Mouse (Mus musculus) Patski (cell line): ENCODE measurements around the gene Jade1. TPM values are rescaled to one million over a fixed set of nuclear protein-coding genes. Genes with fewer than 3 reads are reported as not detected.

Experiments used
- ATAC-seq: fragments of 100-300 bp; one replicate; pipeline ENCODE4 v1.8.0; 2021
- CTCF ChIA-PET: fragments of 350-600 bp; sonication (Branson Sonifier 250); formaldehyde crosslinking; loops from one replicate; lab custom pipeline; 2022; ENCODE audit warnings: inconsistent platforms; lab: Charles Lee
- POLR2A ChIA-PET: fragments of 350-600 bp; sonication (Branson Sonifier 250); formaldehyde crosslinking; loops from one replicate; lab custom pipeline; 2022; ENCODE audit warnings: antibody characterized with exemption, inconsistent platforms; lab: Charles Lee
- DNase-seq: peaks from one replicate; pipeline ENCODE4 v3.0.0-alpha.2; 2011; ENCODE audit warnings: low read depth, low spot score
- H3K27me3 ChIP-seq: fragments of 371-371 bp; one replicate; pipeline ENCODE4 v1.5.1; 2021
- CTCF ChIP-seq: fragments of 100-300 bp; IDR thresholded peaks from one replicate; pipeline ENCODE4 v1.5.1; 2021
- in situ Hi-C: fragments of 300-500 bp; cut with MboI; formaldehyde crosslinking; loops from 3 replicates; pipeline ENCODE4 v1.11.1; 2018; ENCODE audit warnings: low pct_unique_long_range_greater_than_20kb, mixed read lengths
- polyA plus RNA-seq: library from polyadenylated mRNA; unstranded; gene quantifications from one replicate; pipeline ENCODE4 v1.2.3, GENCODE M21; 2021

Gene Jade1
- 48.1 TPM for polyA plus RNA-seq

DNA sequence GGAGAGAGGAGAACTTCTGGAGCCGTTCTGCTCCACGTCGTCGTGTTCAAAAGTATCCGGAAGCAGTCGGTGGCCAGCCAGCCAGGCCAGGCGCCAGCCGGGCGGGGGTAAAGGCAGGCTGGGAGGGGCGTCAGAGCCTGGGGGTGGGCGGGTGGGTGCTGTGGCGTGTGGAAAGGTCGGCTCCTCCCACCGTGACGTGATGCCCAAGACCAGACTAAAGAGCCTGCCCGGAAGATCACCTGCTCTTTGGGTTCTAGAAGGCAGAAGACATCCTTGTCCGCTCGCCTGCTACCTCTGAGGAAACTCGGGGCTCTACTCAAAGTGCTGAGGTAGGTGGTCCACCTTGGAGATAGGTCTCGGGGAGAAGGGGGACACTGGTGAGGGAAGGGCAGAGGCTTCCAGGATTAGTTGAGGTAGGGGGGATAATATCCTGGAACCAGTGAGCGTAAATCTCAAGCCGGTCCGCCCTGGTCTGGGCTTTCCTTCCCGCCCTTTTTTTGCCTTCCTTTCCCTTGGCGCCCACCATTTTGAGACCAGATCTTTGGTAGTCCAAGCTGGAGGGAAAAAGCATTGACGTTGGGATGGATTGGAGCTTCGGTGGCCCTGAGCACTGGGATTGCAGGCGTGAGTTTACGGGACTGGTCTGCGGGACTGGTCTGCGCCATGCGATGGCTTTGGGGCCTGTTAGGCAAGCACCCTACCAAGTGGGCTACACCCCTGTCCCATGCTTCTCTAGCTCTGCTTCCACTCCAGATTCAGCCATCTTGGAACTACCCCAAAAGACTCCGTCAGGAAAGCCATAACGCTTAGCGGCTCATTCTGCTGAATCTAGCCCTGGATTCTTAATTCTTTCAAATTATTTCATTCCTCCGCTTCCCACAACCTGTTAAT is at the start of gene Jade1:
TSS of gene Jade1 (plus strand) at position 241 of the 891 bp plus-strand sequence.
- TF ChIP-seq CTCF = no peak
- ChIA-PET POLR2A (no interaction called here), CTCF (no interaction called here)
- ATAC-seq = no peak
- no peak for DNase-seq
- H3K27me3 ChIP-seq = no peaks in the 10 kb centered on the region
- in situ Hi-C loops = no loop called here

DNA sequence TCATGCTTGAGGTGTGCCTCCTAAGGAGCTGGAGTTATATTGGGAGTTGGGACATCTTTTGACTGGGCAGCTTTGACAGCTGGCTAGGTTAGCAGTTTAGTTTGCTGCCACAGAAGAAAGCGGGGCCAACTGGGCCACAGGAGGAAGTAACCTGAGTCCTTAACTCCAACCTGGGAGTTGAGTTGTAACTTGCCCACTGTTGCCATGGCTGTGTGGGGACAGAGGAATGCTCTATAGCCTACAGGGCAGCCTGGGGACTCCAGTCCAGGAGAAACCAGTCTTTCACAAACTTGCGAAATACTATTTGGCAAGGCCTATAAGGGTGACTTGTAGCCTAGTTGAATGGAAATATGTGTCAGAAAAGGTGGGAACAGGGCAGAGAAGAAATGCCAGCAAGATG is 46.1 kb upstream of the Jade1 start:
- DNase-seq = no peak
- peak; percentile 93 for ATAC-seq

GRCm38 (mm10) chr3:41510191-41510590 is 45.3 kb upstream of the Jade1 start:
- in situ Hi-C loops = no loop called here
- POLR2A ChIA-PET = interaction anchor here (0.7 to 0.9 kb wide), 2 partner anchors 137 to 303 kb away, joined by 3 read pairs; no protein-coding TSS in a partner anchor

More for the DNA sequence above, 46.1 kb upstream of the Jade1 start:
- POLR2A ChIA-PET = interaction anchor here (0.6 to 1.0 kb wide), 5 partner anchors 12 to 302 kb away, joined by 3 to 7 read pairs (median 4); no protein-coding TSS in a partner anchor
- CTCF ChIA-PET = interaction anchor here (1.1 to 3.8 kb wide), 4 partner anchors 10 to 436 kb away, joined by 3 to 24 read pairs (median 3); no protein-coding TSS in a partner anchor
- no peaks in the 10 kb centered on the region for H3K27me3 ChIP-seq
- TF ChIP-seq CTCF = no peak
- in situ Hi-C loops = no loop called here

GRCm38 (mm10) chr3:41510750-41511149 is 44.8 kb upstream of the Jade1 start:
- CTCF ChIA-PET = interaction anchor here (1.0 to 3.8 kb wide), 3 partner anchors 12 to 120 kb away, joined by 3 to 24 read pairs (median 4); no protein-coding TSS in a partner anchor
- no peaks in the 10 kb centered on the region for H3K27me3 ChIP-seq
- TF ChIP-seq CTCF = no peak
- POLR2A ChIA-PET = interaction anchor here (1.1 kb wide), 1 partner anchor 35 kb away, joined by 3 read pairs; no protein-coding TSS in a partner anchor
- DNase-seq (no peak), ATAC-seq (no peak)
- in situ Hi-C loops = no loop called here

More at GRCm38 (mm10) chr3:41510191-41510590, 45.3 kb upstream of the Jade1 start:
- TF ChIP-seq CTCF = no peak
- CTCF ChIA-PET = interaction anchor here (1.1 to 3.8 kb wide), 2 partner anchors 13 to 14 kb away, joined by 4 to 24 read pairs; no protein-coding TSS in a partner anchor
- no peaks in the 10 kb centered on the region for H3K27me3 ChIP-seq
- ATAC-seq (no peak), DNase-seq (no peak)

- no peaks in the 10 kb centered on the region for H3K27me3 ChIP-seq
- DNase-seq (no peak), ATAC-seq (no peak)
- in situ Hi-C loops = no loop called here
- ChIA-PET CTCF (interaction anchor here (0.9 to 1.6 kb wide), 6 partner anchors 10 to 331 kb away, joined by 3 to 4 read pairs (median 3); no protein-coding TSS in a partner anchor), POLR2A (no interaction called here)
- TF ChIP-seq CTCF = no peak
Observed at GRCm38 (mm10) chr3:41514003-41514402, 41.5 kb upstream of the Jade1 start.

- ChIA-PET CTCF (interaction anchor here (0.9 to 1.6 kb wide), 7 partner anchors 10 to 332 kb away, joined by 3 to 4 read pairs (median 3); no protein-coding TSS in a partner anchor), POLR2A (interaction anchor here (0.6 kb wide), 2 partner anchors 141 to 164 kb away, joined by 3 to 4 read pairs; no protein-coding TSS in a partner anchor)
- H3K27me3 ChIP-seq = no peaks in the 10 kb centered on the region
- peak; percentile 94 for ATAC-seq
- no peak for DNase-seq
- in situ Hi-C loops = no loop called here
- no peak for TF ChIP-seq CTCF
Observed at GRCm38 (mm10) chr3:41514683-41515305, 40.7 kb upstream of the Jade1 start.

DNA sequence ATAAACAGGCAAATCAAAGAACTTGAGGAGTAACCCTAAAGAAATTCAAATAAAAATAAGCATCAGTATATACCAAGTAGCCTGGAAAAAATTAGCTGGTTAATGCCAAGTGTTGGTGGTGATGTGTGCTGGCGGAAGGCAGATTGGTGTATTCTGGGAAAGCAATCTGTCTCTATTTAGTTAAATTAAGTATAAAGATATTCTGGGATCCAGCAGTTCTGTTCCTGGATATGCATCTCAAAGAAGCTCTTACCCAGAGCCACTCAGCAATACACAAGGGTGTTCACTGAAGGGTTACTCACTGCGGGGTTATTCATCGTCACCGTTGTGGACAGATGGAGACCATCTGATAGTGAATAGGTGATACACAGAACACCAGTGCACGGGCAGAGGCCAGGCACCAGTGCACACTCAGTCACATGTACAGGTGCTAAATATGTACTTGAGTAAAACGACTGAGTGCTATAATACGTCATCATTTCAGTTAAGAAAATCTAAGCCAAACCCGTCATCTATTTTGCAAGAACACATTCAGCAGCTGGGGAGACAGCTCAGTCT is 38.5 kb upstream of the Jade1 start:
- ATAC-seq = no peak
- no peaks in the 10 kb centered on the region for H3K27me3 ChIP-seq
- CTCF ChIA-PET = interaction anchor here (1.1 to 2.8 kb wide), 3 partner anchors 9 to 49 kb away, joined by 3 to 6 read pairs (median 4); no protein-coding TSS in a partner anchor
- TF ChIP-seq CTCF = no peak
- POLR2A ChIA-PET = no interaction called here
- DNase-seq = no peak
- in situ Hi-C loops = no loop called here

DNA sequence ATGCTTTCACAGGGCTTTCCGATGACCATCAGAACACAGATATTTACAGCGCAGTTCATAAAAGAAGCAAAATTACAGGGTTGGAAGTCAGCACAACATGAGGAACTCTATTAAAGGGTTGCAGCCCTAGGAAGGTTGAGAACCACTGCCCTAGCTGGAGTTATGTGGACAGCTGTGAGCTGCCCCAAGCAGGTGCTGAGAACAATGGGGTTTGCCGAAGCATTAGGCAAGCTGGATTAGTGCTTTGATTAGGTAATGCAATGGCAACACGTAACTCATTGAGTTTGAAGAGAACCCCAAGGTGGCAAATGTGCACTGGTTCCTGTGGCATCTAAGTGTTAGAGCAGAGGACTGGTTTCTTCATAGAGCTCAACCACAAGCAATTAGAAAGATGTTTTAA is 34.6 kb upstream of the Jade1 start:
- ATAC-seq (no peak), DNase-seq (no peak)
- ChIA-PET CTCF (interaction anchor here (1.3 to 3.6 kb wide), 3 partner anchors 10 to 65 kb away, joined by 3 to 24 read pairs (median 4); no protein-coding TSS in a partner anchor), POLR2A (interaction anchor here (0.6 kb wide), 1 partner anchor 43 kb away, joined by 3 read pairs; no protein-coding TSS in a partner anchor)
- TF ChIP-seq CTCF = no peak
- in situ Hi-C loops = no loop called here
- no peaks in the 10 kb centered on the region for H3K27me3 ChIP-seq

DNA sequence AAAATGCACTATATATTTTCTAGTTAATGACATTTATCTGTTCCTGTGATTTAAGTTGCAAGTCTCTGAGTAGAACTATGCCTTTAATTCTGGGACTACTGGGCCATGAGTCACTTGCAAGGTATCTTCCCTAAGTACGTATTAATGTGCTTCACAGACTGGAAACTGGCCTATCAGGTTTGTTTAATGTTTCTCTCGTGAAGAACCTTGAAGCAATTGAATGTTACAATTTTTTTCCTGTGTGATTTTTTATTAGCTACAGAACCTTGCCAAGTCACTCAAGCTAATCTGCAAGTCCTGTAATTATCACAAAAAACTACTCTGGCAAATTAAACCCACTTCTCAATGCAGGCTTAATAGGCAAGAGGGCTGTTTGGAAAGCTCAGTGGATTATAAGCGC is 33.8 kb upstream of the Jade1 start:
- in situ Hi-C loops = no loop called here
- ChIA-PET CTCF (interaction anchor here (0.6 to 3.6 kb wide), 10 partner anchors 9 to 339 kb away, joined by 3 to 24 read pairs (median 4); no protein-coding TSS in a partner anchor), POLR2A (interaction anchor here (0.6 to 0.9 kb wide), 2 partner anchors 42 to 70 kb away, joined by 3 read pairs; no protein-coding TSS in a partner anchor)
- no peak for TF ChIP-seq CTCF
- DNase-seq (peak; percentile 71), ATAC-seq (peak; percentile 86)
- no peaks in the 10 kb centered on the region for H3K27me3 ChIP-seq
